Mouse (Mus musculus): Measurements from ENCODE around the gene Homer2. TPM values are rescaled to one million over a fixed set of nuclear protein-coding genes. Genes with fewer than 3 reads are reported as not detected.

The Homer2 gene
- polyA plus RNA-seq, 1 experiment: 1.1 TPM

DNA sequence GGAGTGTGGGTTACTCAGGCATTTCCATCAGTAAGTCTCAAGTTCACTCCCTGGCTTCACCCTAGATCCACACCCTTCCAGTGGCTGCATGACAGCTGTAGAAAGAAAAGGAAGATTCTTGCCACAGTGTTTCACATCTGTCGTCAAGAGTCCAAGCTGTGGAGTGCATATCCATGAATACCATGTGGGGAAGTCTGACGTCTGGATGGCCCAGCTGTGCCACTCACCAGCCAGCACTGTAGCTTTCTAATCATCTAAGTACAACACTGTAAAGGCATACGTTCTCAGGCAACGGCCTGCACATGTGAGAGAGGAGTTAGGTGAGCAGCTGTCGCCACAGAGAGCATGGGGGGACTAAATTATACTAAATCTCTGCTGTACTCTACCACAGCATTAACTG lies 56.0 kb downstream of the Homer2 start:
- DNase-seq: no peak
- Histone ChIP-seq H3K4me1 (ENCODE audit: control insufficient read depth, insufficient read depth, low read length) (no peaks in the 10 kb centered on the region), H3K27me3 (replicated peaks; ENCODE audit: control insufficient read depth, insufficient read depth, low read length) (no peaks in the 10 kb centered on the region), H3K27ac (ENCODE audit: insufficient read depth, low read depth, low read length) (no peak overlapping the region), H3K4me3 (ENCODE audit: insufficient read depth, low read depth, low read length) (no peak overlapping the region), H3K36me3 (ENCODE audit: control insufficient read depth, insufficient read depth, low read length) (no peaks in the 10 kb centered on the region)
- no peak for TF ChIP-seq CTCF (conservative IDR thresholded peaks at IDR 0.05; ENCODE audit: insufficient read depth, insufficient read length, low read depth, low read length)
- TF ChIP-seq POLR2A (IDR thresholded peaks at IDR 0.05; ENCODE audit: low read depth, low read length): no peak
- 61% methylated on average over 5 of the region's 5 CpGs for WGBS

DNA sequence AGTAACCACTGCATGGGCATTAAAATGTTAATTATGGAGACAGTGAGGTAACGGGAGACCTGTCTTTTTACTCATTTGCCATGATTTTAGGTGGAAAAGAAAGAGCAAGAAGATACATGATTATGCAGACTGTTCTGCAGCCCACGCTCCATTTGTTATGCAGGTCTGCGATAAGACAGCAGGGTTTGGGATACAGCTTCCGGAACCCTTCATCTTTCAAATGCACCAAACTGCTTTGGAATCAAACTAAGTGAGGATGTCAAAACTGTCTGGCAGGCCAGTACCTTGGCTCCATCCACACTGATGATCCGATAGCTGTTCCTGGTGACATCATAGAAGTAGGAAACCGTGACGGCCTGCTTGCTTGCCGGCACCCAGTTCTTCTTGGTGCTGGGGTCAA lies 58.1 kb downstream of the Homer2 start:
- WGBS: 86% methylated on average over 8 of the region's 8 CpGs
- TF ChIP-seq CTCF (conservative IDR thresholded peaks at IDR 0.05; ENCODE audit: insufficient read depth, insufficient read length, low read depth, low read length) (no peak), POLR2A (IDR thresholded peaks at IDR 0.05; ENCODE audit: low read depth, low read length) (no peak)
- Histone ChIP-seq H3K4me1 (ENCODE audit: control insufficient read depth, insufficient read depth, low read length) (no peaks in the 10 kb centered on the region), H3K27ac (ENCODE audit: insufficient read depth, low read depth, low read length) (no peak overlapping the region), H3K4me3 (ENCODE audit: insufficient read depth, low read depth, low read length) (no peak overlapping the region), H3K36me3 (ENCODE audit: control insufficient read depth, insufficient read depth, low read length) (no peaks in the 10 kb centered on the region), H3K27me3 (replicated peaks; ENCODE audit: control insufficient read depth, insufficient read depth, low read length) (no peaks in the 10 kb centered on the region)
- DNase-seq: no peak

DNA sequence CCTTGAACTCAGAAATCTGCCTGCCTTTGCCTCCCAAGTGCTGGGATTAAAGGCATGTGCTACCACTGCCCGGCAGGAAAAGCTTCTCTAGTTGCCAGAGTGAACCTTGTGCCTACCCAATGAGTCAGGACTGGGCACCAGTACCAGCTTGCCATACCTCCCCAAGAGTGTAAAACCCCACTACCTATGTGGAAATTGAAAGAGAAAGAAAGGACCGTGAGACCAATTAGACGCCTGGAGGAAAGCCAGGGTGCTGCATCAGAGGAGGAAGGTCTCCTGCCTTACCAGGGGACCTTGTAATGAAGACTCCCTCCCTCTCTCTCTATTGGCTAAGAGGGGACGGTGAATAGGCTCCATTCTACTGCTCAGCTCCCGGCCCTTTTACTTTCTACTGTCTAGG lies 59.4 kb downstream of the Homer2 start:
- no peaks in the 10 kb centered on the region for H3K36me3 ChIP-seq (ENCODE audit: control insufficient read depth, insufficient read depth, low read length)
- H3K27me3 ChIP-seq (replicated peaks; ENCODE audit: control insufficient read depth, insufficient read depth, low read length): no peaks in the 10 kb centered on the region
- no peak for DNase-seq
- no peaks in the 10 kb centered on the region for H3K4me1 ChIP-seq (ENCODE audit: control insufficient read depth, insufficient read depth, low read length)
- TF ChIP-seq POLR2A (IDR thresholded peaks at IDR 0.05; ENCODE audit: low read depth, low read length) (no peak), CTCF (conservative IDR thresholded peaks at IDR 0.05; ENCODE audit: insufficient read depth, insufficient read length, low read depth, low read length) (no peak)
- 67% methylated on average over 5 of the region's 5 CpGs for WGBS
- H3K27ac ChIP-seq (ENCODE audit: insufficient read depth, low read depth, low read length): no peak overlapping the region
- no peak overlapping the region for H3K4me3 ChIP-seq (ENCODE audit: insufficient read depth, low read depth, low read length)

DNA sequence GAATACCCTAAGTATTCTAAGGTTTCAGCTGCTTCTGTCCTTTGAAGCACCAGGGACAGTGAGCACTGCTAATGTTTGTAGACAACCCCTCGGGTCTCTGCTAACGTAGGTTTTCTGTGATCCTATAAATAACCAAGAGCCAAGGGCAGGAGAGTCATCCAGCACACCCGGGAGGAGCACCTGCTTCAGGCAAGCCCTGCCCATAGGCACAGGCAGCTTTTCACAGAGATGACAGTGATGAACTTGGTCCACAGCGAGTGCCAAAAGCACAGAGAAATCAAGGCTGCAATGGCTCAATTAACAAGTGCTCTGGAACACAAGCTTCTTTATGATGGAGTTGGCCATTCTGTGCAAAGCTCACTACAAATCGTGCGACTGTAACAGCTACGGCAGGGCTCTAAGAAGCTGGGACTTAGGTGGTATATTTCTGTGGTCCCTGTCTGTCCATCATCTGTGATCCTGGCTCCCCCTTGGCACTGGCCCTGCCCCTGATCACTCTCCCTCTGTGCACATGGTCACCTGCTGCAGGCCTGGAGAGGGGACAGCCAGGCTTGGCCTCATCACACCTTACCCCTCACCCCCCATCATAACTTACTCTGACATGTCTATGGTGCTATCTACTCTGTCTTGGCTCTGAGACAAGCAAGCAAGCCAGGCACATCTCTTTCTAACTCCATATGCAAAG lies 62.6 kb downstream of the Homer2 start:
- WGBS: 66% methylated on average over 7 of the region's 7 CpGs
- Histone ChIP-seq H3K27me3 (replicated peaks; ENCODE audit: control insufficient read depth, insufficient read depth, low read length) (no peaks in the 10 kb centered on the region), H3K27ac (ENCODE audit: insufficient read depth, low read depth, low read length) (no peak overlapping the region), H3K4me3 (ENCODE audit: insufficient read depth, low read depth, low read length) (no peak overlapping the region), H3K4me1 (ENCODE audit: control insufficient read depth, insufficient read depth, low read length) (no peaks in the 10 kb centered on the region), H3K36me3 (ENCODE audit: control insufficient read depth, insufficient read depth, low read length) (no peaks in the 10 kb centered on the region)
- no peak for DNase-seq
- TF ChIP-seq POLR2A (IDR thresholded peaks at IDR 0.05; ENCODE audit: low read depth, low read length) (no peak), CTCF (conservative IDR thresholded peaks at IDR 0.05; ENCODE audit: insufficient read depth, insufficient read length, low read depth, low read length) (no peak)

DNA sequence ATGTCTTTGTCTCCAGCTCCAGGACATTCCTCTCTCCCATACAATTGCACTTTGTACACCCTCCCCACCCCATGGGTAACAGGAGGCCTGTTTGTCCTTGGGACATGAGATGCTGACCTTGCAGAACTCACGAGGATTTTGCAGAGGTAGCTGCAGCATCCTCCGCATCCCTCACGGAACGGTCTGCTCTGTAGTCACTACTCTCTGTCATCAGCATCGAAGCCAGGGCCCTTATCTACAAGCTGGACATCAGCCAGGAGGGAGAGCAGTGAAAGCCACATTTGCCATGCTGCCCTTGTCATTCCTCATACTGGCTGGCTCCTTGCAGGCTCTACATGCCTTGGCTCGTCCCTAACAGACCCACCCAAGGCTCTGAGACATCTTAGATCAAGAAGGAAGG lies 66.2 kb downstream of the Homer2 start:
- 76% methylated on average over 6 of the region's 6 CpGs for WGBS
- Histone ChIP-seq H3K4me1 (ENCODE audit: control insufficient read depth, insufficient read depth, low read length) (no peaks in the 10 kb centered on the region), H3K36me3 (ENCODE audit: control insufficient read depth, insufficient read depth, low read length) (no peaks in the 10 kb centered on the region), H3K4me3 (ENCODE audit: insufficient read depth, low read depth, low read length) (no peak overlapping the region), H3K27me3 (replicated peaks; ENCODE audit: control insufficient read depth, insufficient read depth, low read length) (no peaks in the 10 kb centered on the region), H3K27ac (ENCODE audit: insufficient read depth, low read depth, low read length) (no peak overlapping the region)
- TF ChIP-seq CTCF (conservative IDR thresholded peaks at IDR 0.05; ENCODE audit: insufficient read depth, insufficient read length, low read depth, low read length): no peak
- TF ChIP-seq POLR2A (IDR thresholded peaks at IDR 0.05; ENCODE audit: low read depth, low read length): no peak
- no peak for DNase-seq

DNA sequence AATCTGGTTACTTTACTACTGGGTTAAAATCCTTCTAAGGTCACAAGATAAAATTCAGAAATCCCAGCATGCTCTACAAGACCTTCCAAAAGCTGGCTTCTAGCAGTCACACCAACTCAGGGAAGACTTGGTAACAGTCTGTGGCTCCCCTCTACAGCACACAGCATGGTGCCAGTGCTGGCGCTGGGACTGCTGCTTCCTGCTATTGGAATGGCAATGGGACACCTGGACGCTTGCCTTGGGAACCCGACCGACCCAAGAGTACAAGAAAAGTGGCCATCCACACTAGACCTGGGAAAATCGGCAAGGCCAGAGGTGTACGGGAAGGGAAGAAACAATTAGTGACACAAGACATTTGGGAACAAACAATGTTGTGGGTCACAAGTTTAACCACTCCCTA lies 74.7 kb downstream of the Homer2 start:
- Histone ChIP-seq H3K27me3 (replicated peaks; ENCODE audit: control insufficient read depth, insufficient read depth, low read length) (no peaks in the 10 kb centered on the region), H3K4me3 (ENCODE audit: insufficient read depth, low read depth, low read length) (no peak overlapping the region), H3K4me1 (ENCODE audit: control insufficient read depth, insufficient read depth, low read length) (no peaks in the 10 kb centered on the region), H3K27ac (ENCODE audit: insufficient read depth, low read depth, low read length) (no peak overlapping the region), H3K36me3 (ENCODE audit: control insufficient read depth, insufficient read depth, low read length) (no peaks in the 10 kb centered on the region)
- WGBS: 79% methylated on average over 6 of the region's 6 CpGs
- no peak for DNase-seq
- no peak for TF ChIP-seq CTCF (conservative IDR thresholded peaks at IDR 0.05; ENCODE audit: insufficient read depth, insufficient read length, low read depth, low read length)
- no peak for TF ChIP-seq POLR2A (IDR thresholded peaks at IDR 0.05; ENCODE audit: low read depth, low read length)

DNA sequence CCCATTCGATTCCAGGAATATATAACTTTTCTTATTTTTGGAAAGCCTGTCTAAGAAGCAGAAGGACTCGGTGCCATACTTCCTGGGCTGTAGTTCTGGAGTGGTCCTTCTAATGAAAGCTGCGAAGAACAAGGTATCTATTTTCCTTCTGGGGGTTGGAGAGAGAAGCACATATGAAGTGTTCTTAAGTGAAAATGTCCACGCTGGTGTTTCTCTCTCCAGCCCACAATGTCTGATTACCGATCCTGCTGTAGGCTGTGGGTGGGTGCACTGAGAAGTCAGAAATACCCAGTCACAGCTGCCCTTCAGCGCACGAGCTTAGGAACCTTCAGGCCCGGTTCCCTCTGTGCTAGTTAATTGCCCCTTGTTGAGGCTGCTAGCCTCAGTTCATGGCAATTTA lies 76.1 kb downstream of the Homer2 start:
- no peak overlapping the region for H3K4me3 ChIP-seq (ENCODE audit: insufficient read depth, low read depth, low read length)
- no peaks in the 10 kb centered on the region for H3K4me1 ChIP-seq (ENCODE audit: control insufficient read depth, insufficient read depth, low read length)
- no peak for DNase-seq
- H3K27ac ChIP-seq (ENCODE audit: insufficient read depth, low read depth, low read length): no peak overlapping the region
- 79% methylated on average over 8 of the region's 8 CpGs for WGBS
- TF ChIP-seq POLR2A (IDR thresholded peaks at IDR 0.05; ENCODE audit: low read depth, low read length) (no peak), CTCF (conservative IDR thresholded peaks at IDR 0.05; ENCODE audit: insufficient read depth, insufficient read length, low read depth, low read length) (no peak)
- H3K36me3 ChIP-seq (ENCODE audit: control insufficient read depth, insufficient read depth, low read length): no peaks in the 10 kb centered on the region
- no peaks in the 10 kb centered on the region for H3K27me3 ChIP-seq (replicated peaks; ENCODE audit: control insufficient read depth, insufficient read depth, low read length)

Data from kidney, adult 2 months (tissue).